Mouse (Mus musculus) intestine, embryonic 16.5 days (tissue): Measurements from ENCODE around the gene Fam83c. TPM values are rescaled to one million over a fixed set of nuclear protein-coding genes. Genes with fewer than 3 reads are reported as not detected.
A peak's percentile ranks its signal among the peaks of the same experiment; 100 is the strongest.

Experiments
- ATAC-seq: fragments of 200-750 bp; cut with Nextera tagmentation; 2 replicates; pipeline ENCODE4 v1.8.0; 2017; ENCODE audit warnings: moderate TSS enrichment, moderate library complexity
- H3K27ac ChIP-seq: fragments of 300-500 bp; sonication (generic); 2 replicates; pipeline ENCODE4 v1.5.1; 2014; ENCODE audit warnings: mild to moderate bottlenecking, low read length
- H3K27me3 ChIP-seq: fragments of 300-500 bp; sonication (generic); replicated peaks from 2 replicates; pipeline ENCODE4 v1.6.1; 2014; ENCODE audit warnings: low read length, control low read depth, mixed read lengths; ENCODE audit not compliant: control insufficient read depth, insufficient read depth
- H3K36me3 ChIP-seq: fragments of 300-500 bp; sonication (generic); 2 replicates; pipeline ENCODE4 v1.6.1; 2014; ENCODE audit warnings: low read length, control low read depth; ENCODE audit not compliant: control insufficient read depth, insufficient read depth
- H3K4me1 ChIP-seq: fragments of 300-500 bp; sonication (generic); 2 replicates; pipeline ENCODE4 v1.6.1; 2014; ENCODE audit warnings: low read length, control low read depth, mixed read lengths; ENCODE audit not compliant: control insufficient read depth, insufficient read depth
- H3K4me2 ChIP-seq: fragments of 300-500 bp; sonication (generic); 2 replicates; pipeline ENCODE4 v1.6.1; 2014; ENCODE audit warnings: low read depth, low read length, control low read depth
- H3K4me3 ChIP-seq: fragments of 300-500 bp; sonication (generic); 2 replicates; pipeline ENCODE4 v1.5.1; 2014; ENCODE audit warnings: mild to moderate bottlenecking, low read length
- H3K9ac ChIP-seq: fragments of 300-500 bp; sonication (generic); 2 replicates; pipeline ENCODE4 v1.6.1; 2014; ENCODE audit warnings: low read depth, low read length
- H3K9me3 ChIP-seq: fragments of 300-500 bp; sonication (generic); 2 replicates; pipeline ENCODE4 v1.6.1; 2016; ENCODE audit warnings: low read length, control low read depth; ENCODE audit not compliant: control insufficient read depth
- WGBS: fragments of 180-500 bp; shearing (Covaris S2); extraction: QIAGEN DNeasy Blood & Tissue Kit; methylation state at CpG from one replicate; pipeline ENCODE4 v1.1.7; 2014; 5-methylcytosine and 5-hydroxymethylcytosine counted together
- polyA plus RNA-seq: library from polyadenylated mRNA; unstranded; fragments of >200 nt; fragmentation: Nextera tagmentation; extraction: Ambion mirVana; gene quantifications from 2 replicates; pipeline ENCODE4 v1.2.1, GENCODE M21; 2015

Gene Fam83c
- polyA plus RNA-seq, 1 experiment from 2014 or later: 0.35 TPM

GRCm38 (mm10) chr2:155819392-155819448 is 15.4 kb downstream of the Fam83c start, which contains the start of gene BC029722:
BC029722 (minus strand) TSS chr2:155819426.
- peak within 1 kb of the TSS; percentile 92 for H3K9ac ChIP-seq
- H3K9me3 ChIP-seq: no peaks in the 10 kb centered on the region
- H3K27me3 ChIP-seq: no peaks in the 10 kb centered on the region
- H3K4me1 ChIP-seq: peaks cover 19% of the 10 kb centered on the region
- peak within 1 kb of the TSS; percentile 97 for H3K27ac ChIP-seq
- no peak for ATAC-seq
- H3K36me3 ChIP-seq: peaks cover 9% of the 10 kb centered on the region
- peak within 1 kb of the TSS; percentile 80 for H3K4me3 ChIP-seq
- peak within 1 kb of the TSS; percentile 87 for H3K4me2 ChIP-seq

DNA sequence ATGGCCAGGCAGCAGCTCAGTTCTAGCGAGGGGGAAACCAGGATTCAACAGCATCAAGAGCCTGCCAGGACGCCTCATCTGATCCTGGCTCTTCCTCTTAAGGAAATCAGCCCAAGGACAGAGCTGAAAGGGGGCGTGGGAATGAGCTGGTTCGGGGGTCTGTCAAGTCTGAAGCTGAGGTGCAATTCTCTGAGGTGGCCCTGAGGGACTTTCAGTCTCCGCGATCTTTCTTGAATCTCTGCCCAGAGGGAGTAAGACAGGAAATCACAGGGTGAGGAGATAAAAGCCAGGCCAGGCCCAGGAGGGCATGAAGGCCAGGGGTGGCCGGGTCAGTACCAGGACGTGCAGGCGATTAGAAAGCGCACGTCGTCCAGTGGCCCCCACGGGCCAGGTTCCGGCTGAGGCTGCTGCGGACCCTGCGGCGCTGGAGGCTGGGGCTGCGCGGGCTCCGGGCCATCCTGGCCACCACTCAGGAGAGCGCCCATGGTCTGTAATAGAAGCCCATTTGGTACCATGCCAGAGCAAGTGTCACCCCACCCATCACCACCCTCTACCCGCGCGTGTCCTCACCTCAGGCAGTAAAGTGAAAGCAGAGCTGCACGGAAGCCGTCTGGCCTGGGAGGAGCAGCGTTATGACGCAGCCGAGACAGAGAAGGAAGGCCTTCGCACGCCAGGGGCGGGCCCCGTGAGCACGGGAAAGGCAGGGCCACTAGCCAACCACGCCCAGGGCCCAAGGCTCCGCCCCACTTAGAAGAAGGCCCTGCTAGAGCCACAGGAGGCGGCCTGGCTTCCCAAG is 15.9 kb downstream of the Fam83c start:
- Histone ChIP-seq H3K27ac (peak overlapping the region; percentile 97), H3K4me2 (peak overlapping the region; percentile 87), H3K9ac (peak overlapping the region; percentile 92), H3K9me3 (no peaks in the 10 kb centered on the region), H3K4me3 (peak overlapping the region; percentile 80), H3K27me3 (no peaks in the 10 kb centered on the region), H3K4me1 (peaks cover 19% of the 10 kb centered on the region), H3K36me3 (peaks cover 9% of the 10 kb centered on the region)
- peak; percentile 95 for ATAC-seq
- WGBS: 1% methylated on average over 37 of the region's 37 CpGs

- ATAC-seq: no peak
- Histone ChIP-seq H3K4me2 (peak overlapping the region; percentile 87), H3K4me3 (peak overlapping the region; percentile 80), H3K9me3 (no peaks in the 10 kb centered on the region), H3K36me3 (peaks cover under 1% of the 10 kb centered on the region), H3K9ac (peak overlapping the region; percentile 92), H3K27ac (no peak overlapping the region), H3K27me3 (no peaks in the 10 kb centered on the region), H3K4me1 (peaks cover 19% of the 10 kb centered on the region)
- 77% methylated on average over 10 of the region's 10 CpGs for WGBS
Observed at GRCm38 (mm10) chr2:155817301-155818245, 17.1 kb downstream of the Fam83c start.

GRCm38 (mm10) chr2:155816179-155816578 is 18.5 kb downstream of the Fam83c start:
- 93% methylated on average over 1 of the region's 1 CpGs for WGBS
- Histone ChIP-seq H3K4me1 (peaks cover 19% of the 10 kb centered on the region), H3K27ac (no peak overlapping the region), H3K36me3 (no peaks in the 10 kb centered on the region), H3K9ac (no peak overlapping the region), H3K27me3 (no peaks in the 10 kb centered on the region), H3K4me2 (no peak overlapping the region), H3K9me3 (no peaks in the 10 kb centered on the region), H3K4me3 (no peak overlapping the region)
- ATAC-seq: no peak

DNA sequence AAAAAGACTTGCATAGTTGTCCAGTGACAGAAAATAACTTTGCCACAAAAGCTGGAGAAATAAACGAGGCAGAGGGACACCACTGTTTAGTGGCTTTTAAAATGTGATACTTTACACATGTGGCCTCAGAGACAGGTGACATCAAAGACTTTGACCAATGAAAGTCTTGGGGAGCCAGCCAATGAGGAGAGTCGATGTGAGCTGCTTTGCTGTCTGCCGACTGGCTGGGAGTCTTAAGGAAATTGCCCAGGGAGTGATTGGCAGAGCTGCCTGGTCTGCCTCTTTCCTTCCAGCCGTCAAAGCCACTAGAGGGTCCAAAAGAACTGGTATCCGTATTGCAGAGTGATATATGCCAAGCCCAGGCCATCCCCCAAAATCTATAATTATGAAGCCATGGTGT is 19.8 kb downstream of the Fam83c start:
- 24% methylated on average over 5 of the region's 5 CpGs for WGBS
- Histone ChIP-seq H3K4me2 (no peak overlapping the region), H3K36me3 (no peaks in the 10 kb centered on the region), H3K9ac (no peak overlapping the region), H3K27me3 (no peaks in the 10 kb centered on the region), H3K9me3 (no peaks in the 10 kb centered on the region), H3K27ac (no peak overlapping the region), H3K4me3 (no peak overlapping the region), H3K4me1 (peaks cover 15% of the 10 kb centered on the region)
- no peak for ATAC-seq

DNA sequence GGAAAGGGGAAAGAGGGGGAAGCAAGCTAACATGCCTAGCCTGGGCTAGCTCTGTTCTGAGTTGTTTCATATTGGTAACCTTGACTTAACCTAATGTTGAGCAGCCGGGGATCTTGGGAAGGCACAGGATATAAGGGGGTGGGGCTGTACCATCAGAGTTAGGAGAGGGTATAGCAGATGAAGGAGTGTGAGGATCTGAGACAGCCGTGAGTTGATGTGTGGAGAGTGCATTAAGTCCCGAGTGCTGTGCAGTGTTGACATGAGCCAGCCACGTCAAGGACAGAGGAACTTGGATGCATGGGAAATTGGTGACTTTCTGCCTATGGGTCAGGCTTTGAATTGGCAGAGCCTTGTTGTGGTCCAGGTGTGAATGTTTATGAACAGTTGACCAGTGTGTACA is 22.0 kb downstream of the Fam83c start:
- no peaks in the 10 kb centered on the region for H3K9me3 ChIP-seq
- H3K9ac ChIP-seq: no peak overlapping the region
- H3K36me3 ChIP-seq: no peaks in the 10 kb centered on the region
- WGBS: 68% methylated on average over 4 of the region's 4 CpGs
- H3K4me2 ChIP-seq: no peak overlapping the region
- ATAC-seq: no peak
- peaks cover under 1% of the 10 kb centered on the region; the same call in 1 of the 2 replicates for H3K4me1 ChIP-seq
- H3K27ac ChIP-seq: no peak overlapping the region
- H3K27me3 ChIP-seq: no peaks in the 10 kb centered on the region
- H3K4me3 ChIP-seq: no peak overlapping the region

- no peak overlapping the region for H3K9ac ChIP-seq
- H3K9me3 ChIP-seq: no peaks in the 10 kb centered on the region
- ATAC-seq: no peak
- no peaks in the 10 kb centered on the region for H3K4me1 ChIP-seq
- 41% methylated on average over 16 of the region's 16 CpGs for WGBS
- H3K27ac ChIP-seq: no peak overlapping the region
- no peaks in the 10 kb centered on the region for H3K27me3 ChIP-seq
- no peak overlapping the region for H3K4me3 ChIP-seq
- H3K36me3 ChIP-seq: no peaks in the 10 kb centered on the region
- H3K4me2 ChIP-seq: no peak overlapping the region
Observed at GRCm38 (mm10) chr2:155811821-155812396, 22.7 kb downstream of the Fam83c start.

GRCm38 (mm10) chr2:155809620-155810019 is 25.0 kb downstream of the Fam83c start:
- H3K9me3 ChIP-seq: no peaks in the 10 kb centered on the region
- no peak overlapping the region for H3K4me2 ChIP-seq
- H3K27me3 ChIP-seq: no peaks in the 10 kb centered on the region
- ATAC-seq: no peak
- 68% methylated on average over 4 of the region's 4 CpGs for WGBS
- H3K4me3 ChIP-seq: no peak overlapping the region
- peaks cover 6% of the 10 kb centered on the region for H3K4me1 ChIP-seq
- H3K36me3 ChIP-seq: no peaks in the 10 kb centered on the region
- no peak overlapping the region for H3K9ac ChIP-seq
- no peak overlapping the region for H3K27ac ChIP-seq

GRCm38 (mm10) chr2:155807408-155807807 is 27.2 kb downstream of the Fam83c start:
- no peak for ATAC-seq
- H3K9ac ChIP-seq: no peak overlapping the region
- peaks cover 6% of the 10 kb centered on the region for H3K4me1 ChIP-seq
- H3K4me3 ChIP-seq: no peak overlapping the region
- 38% methylated on average over 4 of the region's 4 CpGs for WGBS
- no peaks in the 10 kb centered on the region for H3K36me3 ChIP-seq
- H3K27ac ChIP-seq: no peak overlapping the region
- H3K9me3 ChIP-seq: no peaks in the 10 kb centered on the region
- no peak overlapping the region for H3K4me2 ChIP-seq
- H3K27me3 ChIP-seq: no peaks in the 10 kb centered on the region
